Mouse (Mus musculus) spleen, adult 2 months (tissue): ENCODE results near the gene Fignl1. TPM values are rescaled to one million over a fixed set of nuclear protein-coding genes. Genes with fewer than 3 reads are reported as not detected.

ENCODE experiments used
- DNase-seq, 2 experiments: peaks; one replicate each; pipeline versions ENCODE4 v3.0.0 to v3.0.0-alpha.2; 2012 to 2021; ENCODE audit warnings: low spot score in 2 of 2, low read depth in 1 of 2
- H3K27ac ChIP-seq: fragments of 200-500 bp; 2 replicates; pipeline ENCODE4 v1.5.1; 2012; ENCODE audit warnings: low read length, inconsistent platforms; ENCODE audit not compliant: insufficient read depth
- H3K27me3 ChIP-seq: fragments of 200-500 bp; 2 replicates; pipeline ENCODE4 v1.6.1; 2012; ENCODE audit warnings: mild to moderate bottlenecking, moderate library complexity, low read length, inconsistent platforms; ENCODE audit not compliant: control insufficient read depth, insufficient read depth
- H3K36me3 ChIP-seq: fragments of 200-500 bp; 2 replicates; pipeline ENCODE4 v1.6.1; 2012; ENCODE audit warnings: mild to moderate bottlenecking, low read length, inconsistent platforms; ENCODE audit not compliant: control insufficient read depth, insufficient read depth
- H3K4me1 ChIP-seq: fragments of 200-500 bp; 2 replicates; pipeline ENCODE4 v1.6.1; 2011; ENCODE audit warnings: inconsistent platforms; ENCODE audit not compliant: control insufficient read depth, insufficient read depth, insufficient read length
- H3K4me3 ChIP-seq: fragments of 200-500 bp; 2 replicates; pipeline ENCODE4 v1.5.1; 2011; ENCODE audit warnings: mild to moderate bottlenecking, inconsistent platforms; ENCODE audit not compliant: insufficient read depth, insufficient read length; ENCODE audit errors: extremely low read depth
- CTCF ChIP-seq: fragments of 200-500 bp; IDR thresholded peaks from 2 replicates; pipeline ENCODE4 v1.5.1; 2011; ENCODE audit warnings: mild to moderate bottlenecking, inconsistent platforms; ENCODE audit not compliant: insufficient read depth, insufficient read length, insufficient replicate concordance; ENCODE audit errors: extremely low read depth
- POLR2A ChIP-seq: fragments of 200-500 bp; IDR thresholded peaks from 2 replicates; pipeline ENCODE4 v1.6.1; 2011; ENCODE audit warnings: low read depth, low read length, inconsistent platforms
- WGBS: fragments of 180-500 bp; shearing (Covaris S2); methylation state at CpG from one replicate; pipeline ENCODE4 v1.1.7; 2018; 5-methylcytosine and 5-hydroxymethylcytosine counted together
- polyA plus RNA-seq: library from polyadenylated mRNA; depleted of rRNA; stranded (reverse); fragments of >200 nt; gene quantifications from 2 replicates; pipeline ENCODE4 v1.2.3, GENCODE M21; 2012

Fignl1 gene
- polyA plus RNA-seq, 1 experiment: 4.0 TPM

GRCm38 (mm10) chr11:11828251-11828650 lies 19.5 kb upstream of the Fignl1 start:
- TF ChIP-seq POLR2A (no peak), CTCF (no peak)
- DNase-seq: no peak
- Histone ChIP-seq H3K27ac (no peak overlapping the region), H3K27me3 (no peaks in the 10 kb centered on the region), H3K4me3 (no peak overlapping the region), H3K36me3 (no peaks in the 10 kb centered on the region), H3K4me1 (no peaks in the 10 kb centered on the region)
- 58% methylated on average over 5 of the region's 5 CpGs for WGBS

- Histone ChIP-seq H3K27me3 (no peaks in the 10 kb centered on the region), H3K4me1 (no peaks in the 10 kb centered on the region), H3K36me3 (no peaks in the 10 kb centered on the region), H3K27ac (no peak overlapping the region), H3K4me3 (no peak overlapping the region)
- no peak for TF ChIP-seq POLR2A
- TF ChIP-seq CTCF: no peak
- DNase-seq: no peak
These were observed 17.7 kb upstream of the Fignl1 start for GRCm38 (mm10) chr11:11826475-11826874.

- WGBS: 88% methylated on average over 6 of the region's 6 CpGs
- TF ChIP-seq CTCF (no peak), POLR2A (no peak)
- Histone ChIP-seq H3K27me3 (no peaks in the 10 kb centered on the region), H3K27ac (no peak overlapping the region), H3K4me3 (no peak overlapping the region), H3K36me3 (no peaks in the 10 kb centered on the region), H3K4me1 (no peaks in the 10 kb centered on the region)
- DNase-seq: no peak
These were observed 16.9 kb upstream of the Fignl1 start for GRCm38 (mm10) chr11:11825670-11826069.

- WGBS: 87% methylated on average over 3 of the region's 3 CpGs
These were observed 16.3 kb upstream of the Fignl1 start for GRCm38 (mm10) chr11:11824970-11825635.

GRCm38 (mm10) chr11:11823980-11824911 lies 15.5 kb upstream of the Fignl1 start:
- no peak for TF ChIP-seq POLR2A
- no peak for TF ChIP-seq CTCF
- Histone ChIP-seq H3K36me3 (no peaks in the 10 kb centered on the region), H3K27ac (no peak overlapping the region), H3K4me1 (no peaks in the 10 kb centered on the region), H3K4me3 (no peak overlapping the region), H3K27me3 (no peaks in the 10 kb centered on the region)
- 84% methylated on average over 12 of the region's 12 CpGs for WGBS
- DNase-seq: no peak

More at GRCm38 (mm10) chr11:11824970-11825635, 16.3 kb upstream of the Fignl1 start:
- Histone ChIP-seq H3K4me1 (no peaks in the 10 kb centered on the region), H3K4me3 (no peak overlapping the region), H3K27me3 (no peaks in the 10 kb centered on the region), H3K27ac (no peak overlapping the region), H3K36me3 (no peaks in the 10 kb centered on the region)
- DNase-seq: no peak
- TF ChIP-seq POLR2A: no peak
- no peak for TF ChIP-seq CTCF

GRCm38 (mm10) chr11:11822181-11823095 lies 13.7 kb upstream of the Fignl1 start:
- TF ChIP-seq POLR2A (no peak), CTCF (no peak)
- WGBS: 85% methylated on average over 20 of the region's 20 CpGs
- H3K36me3 ChIP-seq: no peaks in the 10 kb centered on the region

More at GRCm38 (mm10) chr11:11822181-11823095, 13.7 kb upstream of the Fignl1 start:
- no peak for DNase-seq
- H3K27ac ChIP-seq: no peak overlapping the region
- H3K4me3 ChIP-seq: no peak overlapping the region
- H3K4me1 ChIP-seq: no peaks in the 10 kb centered on the region
- no peaks in the 10 kb centered on the region for H3K27me3 ChIP-seq
